Comparison of ENCODE assay signal across 17 mouse cellular contexts in the genomic region with DNA sequence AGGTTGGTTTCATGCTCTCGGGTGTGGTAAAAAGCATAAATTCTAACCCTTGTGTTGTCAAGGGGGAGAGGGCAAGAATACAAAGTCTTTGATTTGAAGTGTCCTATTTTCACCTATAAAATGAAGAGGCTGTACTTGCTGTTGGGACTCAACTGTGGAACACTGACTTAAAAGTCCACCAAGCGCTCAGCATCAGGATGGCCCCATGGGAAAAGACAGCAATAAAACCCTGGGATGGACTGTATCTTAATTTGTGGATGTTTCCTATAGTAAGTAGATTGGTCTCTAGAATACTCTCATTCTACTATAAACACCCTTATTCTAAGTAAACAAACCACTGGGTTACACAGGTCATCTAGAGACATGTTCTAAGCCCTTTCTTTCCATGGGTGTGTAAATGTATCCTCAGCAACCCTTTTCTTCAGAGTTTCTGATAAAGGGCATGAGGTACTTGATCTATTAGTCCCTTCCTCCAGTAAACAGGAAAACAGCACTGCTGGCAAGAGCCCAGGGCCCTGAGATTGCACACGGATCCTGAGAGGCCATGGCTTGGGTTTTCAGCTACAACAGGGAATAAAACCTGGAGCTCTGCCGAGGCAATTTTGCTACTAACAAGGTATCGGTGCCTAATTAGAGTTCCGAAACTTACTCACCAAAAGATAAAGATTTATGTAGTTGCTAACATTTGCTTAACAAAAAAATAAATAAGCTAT. TPM values are rescaled to one million over a fixed set of nuclear protein-coding genes. Genes with fewer than 3 reads are reported as not detected.
DNase-seq lines count a peak whose midpoint lies in the region; ATAC-seq and TF ChIP-seq lines count a peak whose summit lies in the region.
"Had no signal": no experiment of that assay in that cellular context is flagged by ENCODE, and none has a peak within 500 bp of the region (broad histone marks: within the 10 kb centered on the region; RNA-seq: fewer than 3 reads in every experiment).

No protein-coding gene starts in this region.

- no peak overlapping the region for H3K27ac ChIP-seq in heart, postnatal 0 days (ENCODE audit: low read depth)
- H3K27ac ChIP-seq in heart, embryonic 12.5 days (ENCODE audit: poor library complexity, severe bottlenecking) = no peak overlapping the region
- H3K27ac ChIP-seq in lung, embryonic 14.5 days (ENCODE audit: low read depth) = peak overlapping the region; percentile 64
- H3K27ac ChIP-seq: heart, embryonic 15.5 days; macrophage; neural tube, embryonic 12.5 days had no signal

- peak overlapping the region; percentile 26; the same call in 1 of the 2 replicates for H3K9ac ChIP-seq in heart, postnatal 0 days (replicated peaks; ENCODE audit: low read depth, low read length)
- no peak overlapping the region for H3K9ac ChIP-seq in heart, embryonic 12.5 days
- H3K9ac ChIP-seq in lung, embryonic 14.5 days = no peak overlapping the region
- H3K9ac ChIP-seq: heart, embryonic 15.5 days; neural tube, embryonic 12.5 days had no signal

- no peak for TF ChIP-seq EP300 in heart, postnatal 0 days (IDR thresholded peaks at IDR 0.05; ENCODE audit: low read depth)

- TF ChIP-seq CTCF in heart, postnatal 0 days (IDR thresholded peaks at IDR 0.05; ENCODE audit: low read depth) = no peak
- TF ChIP-seq CTCF in lung, embryonic 14.5 days (IDR thresholded peaks at IDR 0.05; ENCODE audit: low read depth) = no peak

- no peaks in the 10 kb centered on the region for H3K27me3 ChIP-seq in heart, postnatal 0 days (ENCODE audit: control insufficient read depth, insufficient read depth, low read length)
- H3K27me3 ChIP-seq in heart, embryonic 12.5 days (replicated peaks) = no peaks in the 10 kb centered on the region
- no peaks in the 10 kb centered on the region for H3K27me3 ChIP-seq in lung, embryonic 14.5 days (ENCODE audit: insufficient read depth, low read length)
- H3K27me3 ChIP-seq: heart, embryonic 15.5 days; neural tube, embryonic 12.5 days; Patski had no signal

- H3K4me3 ChIP-seq in heart, postnatal 0 days (ENCODE audit: low read depth, low read length) = no peak overlapping the region
- no peak overlapping the region for H3K4me3 ChIP-seq in heart, embryonic 12.5 days
- no peak overlapping the region for H3K4me3 ChIP-seq in lung, embryonic 14.5 days (ENCODE audit: low read depth, low read length)
- H3K4me3 ChIP-seq: heart, embryonic 15.5 days; neural tube, embryonic 12.5 days had no signal

- no peak overlapping the region for H3K4me2 ChIP-seq in heart, postnatal 0 days (ENCODE audit: low read depth, low read length)
- H3K4me2 ChIP-seq in heart, embryonic 12.5 days = no peak overlapping the region
- H3K4me2 ChIP-seq in lung, embryonic 14.5 days = no peak overlapping the region
- H3K4me2 ChIP-seq: heart, embryonic 15.5 days; liver, embryonic 11.5 days; neural tube, embryonic 12.5 days had no signal

- 57% methylated on average over 6 of the region's 6 CpGs for WGBS in heart, postnatal 0 days
- WGBS in heart, embryonic 12.5 days = 53% methylated on average over 6 of the region's 6 CpGs
- WGBS in lung, embryonic 14.5 days = 49% methylated on average over 6 of the region's 6 CpGs

- H3K4me1 ChIP-seq in heart, postnatal 0 days (ENCODE audit: control insufficient read depth, insufficient read depth) = no peaks in the 10 kb centered on the region
- peaks cover 14% of the 10 kb centered on the region for H3K4me1 ChIP-seq in heart, embryonic 12.5 days (replicated peaks)
- no peaks in the 10 kb centered on the region for H3K4me1 ChIP-seq in lung, embryonic 14.5 days (ENCODE audit: insufficient read depth)

- no peak for DNase-seq in heart, postnatal 0 days (ENCODE audit: low spot score)
- DNase-seq in lung, embryonic 14.5 days = no peak
- DNase-seq in lung, adult 18-20 months = no peak
- DNase-seq in ES-CJ7 (ENCODE audit: low read depth, low spot score) (peak; percentile 80), R1 (ENCODE audit: low read depth, low spot score) (peak; percentile 89)
- no peak for DNase-seq in layer of hippocampus, postnatal 14 days (ENCODE audit: low spot score in 2 of 2)
- DNase-seq in layer of hippocampus, adult 9-10 months (ENCODE audit: low spot score) = no peak
- DNase-seq: adrenal gland, adult 2 months; cerebellum, adult 8-10 months; left cerebral cortex, postnatal 4 days had no signal

- peaks cover 18% of the 10 kb centered on the region for H3K36me3 ChIP-seq in heart, postnatal 0 days (replicated peaks; ENCODE audit: control insufficient read depth, insufficient read depth, low read length)
- H3K36me3 ChIP-seq in heart, embryonic 12.5 days = peaks cover 14% of the 10 kb centered on the region; the same call in 1 of the 2 replicates
- peaks cover 9% of the 10 kb centered on the region; the same call in 1 of the 2 replicates for H3K36me3 ChIP-seq in lung, embryonic 14.5 days (ENCODE audit: insufficient read depth)

- ATAC-seq in heart, postnatal 0 days (ENCODE audit: insufficient read depth, low read depth) = no peak
- ATAC-seq in heart, embryonic 12.5 days (ENCODE audit: insufficient number of reproducible peaks, low FRiP score) = no peak
- ATAC-seq in lung, embryonic 14.5 days (ENCODE audit: insufficient read depth) = no peak
- ATAC-seq: CD4-positive, CD25-positive, alpha-beta regulatory T cell, adult 4 months; Patski had no signal

- H3K9me3 ChIP-seq in heart, postnatal 0 days (replicated peaks; ENCODE audit: control insufficient read depth, low read length) = no peaks in the 10 kb centered on the region
- H3K9me3 ChIP-seq in heart, embryonic 12.5 days (replicated peaks) = no peaks in the 10 kb centered on the region
- no peaks in the 10 kb centered on the region for H3K9me3 ChIP-seq in lung, embryonic 14.5 days (ENCODE audit: low read depth, low read length)
- H3K9me3 ChIP-seq: heart, embryonic 15.5 days; neural tube, embryonic 12.5 days had no signal

RNA-seq across cellular contexts. Expression of a gene that starts 45.5 kb away (rescaled TPM):
- 9.4 and 24.7 TPM in 2 replicates for total RNA-seq in heart, postnatal 0 days (2014; rRNA removed; ENCODE audit: low replicate concordance)
- 19.4 and 20.5 TPM in 2 replicates for polyA plus RNA-seq in heart, postnatal 0 days (2015; fragmentation: Nextera tagmentation; extraction: Ambion mirVana)
- 90.9 and 95.6 TPM in 2 replicates for polyA plus RNA-seq in heart, embryonic 12.5 days (2016; fragmentation: Nextera tagmentation; extraction: Ambion mirVana)
- polyA plus RNA-seq in lung, embryonic 14.5 days (2014; fragmentation: Nextera tagmentation; extraction: Ambion mirVana) = 150 and 151 TPM in 2 replicates
- total RNA-seq in layer of hippocampus, postnatal 14 days (2021) = 1 to 10 TPM; 5.9 to 9.6 TPM

Comparison
In these comparisons a context has a peak if more than half of its experiments do, and no peak if none do; other contexts are left out.
1. DNase-seq: peak in ES-CJ7 (single experiment) and R1 (single experiment); none in heart, postnatal 0 days (single experiment), lung, embryonic 14.5 days (single experiment), lung, adult 18-20 months (0 of 2), layer of hippocampus, postnatal 14 days (0 of 2) and layer of hippocampus, adult 9-10 months (single experiment).